Mouse (Mus musculus) G1E (cell line): Measurements from ENCODE around the gene Ehmt2.

ENCODE experiments used
- CTCF ChIP-seq: IDR thresholded peaks from 2 replicates; pipeline ENCODE4 v1.5.1; 2012; ENCODE audit warnings: low read depth, low read length, inconsistent platforms, mixed read lengths
- GATA1 ChIP-seq: IDR thresholded peaks from 2 replicates; pipeline ENCODE4 v1.6.1; 2012; ENCODE audit warnings: borderline replicate concordance, low read length, inconsistent platforms, mixed read lengths
- GATA2 ChIP-seq: IDR thresholded peaks from 2 replicates; pipeline ENCODE4 v1.6.1; 2012; ENCODE audit warnings: low read depth, low read length, inconsistent platforms, borderline replicate concordance
- POLR2AphosphoS5 ChIP-seq: IDR thresholded peaks from 2 replicates; pipeline ENCODE4 v1.6.1; 2012; ENCODE audit warnings: low read depth, low read length, inconsistent platforms; ENCODE audit not compliant: insufficient replicate concordance
- TAL1 ChIP-seq: conservative IDR thresholded peaks from 2 replicates; pipeline ENCODE4 v1.6.1; 2012; ENCODE audit warnings: low read depth, low read length, inconsistent platforms, mixed read lengths

GRCm38 (mm10) chr17:34894801-34895530 is 3.3 kb upstream of the Ehmt2 start:
- TF ChIP-seq CTCF: no peak
- TF ChIP-seq GATA1: no peak
- no peak for TF ChIP-seq POLR2AphosphoS5
- TF ChIP-seq GATA2: no peak
- TF ChIP-seq TAL1: no peak
